Mouse (Mus musculus) midbrain, postnatal 0 days (tissue): ENCODE data around the gene Nedd1. TPM values are rescaled to one million over a fixed set of nuclear protein-coding genes. Genes with fewer than 3 reads are reported as not detected.
A peak's percentile ranks its signal among the peaks of the same experiment; 100 is the strongest.

Source experiments
- ATAC-seq: fragments of 200-750 bp; cut with Nextera tagmentation; 2 replicates; pipeline ENCODE4 v1.8.0; 2017; ENCODE audit warnings: moderate number of reproducible peaks, mild to moderate bottlenecking, moderate TSS enrichment, moderate library complexity; ENCODE audit not compliant: low FRiP score
- DNase-seq: peaks from one replicate; pipeline ENCODE4 v3.0.0-alpha.2; 2015; ENCODE audit warnings: low spot score
- H3K27ac ChIP-seq: fragments of 300-500 bp; sonication (generic); 2 replicates; pipeline ENCODE4 v1.5.1; 2014; ENCODE audit warnings: low read depth, mild to moderate bottlenecking, low read length, mixed read lengths
- H3K27me3 ChIP-seq: fragments of 300-500 bp; sonication (generic); 2 replicates; pipeline ENCODE4 v1.6.1; 2014; ENCODE audit warnings: low read length, control low read depth, mixed read lengths; ENCODE audit not compliant: insufficient read depth
- H3K36me3 ChIP-seq: fragments of 300-500 bp; sonication (generic); 2 replicates; pipeline ENCODE4 v1.6.1; 2014; ENCODE audit warnings: low read length, control low read depth, mixed read lengths; ENCODE audit not compliant: insufficient read depth
- H3K4me1 ChIP-seq: fragments of 300-500 bp; sonication (generic); 2 replicates; pipeline ENCODE4 v1.6.1; 2014; ENCODE audit warnings: mild to moderate bottlenecking, control low read depth, antibody characterized with exemption, low read length, mixed read lengths; ENCODE audit not compliant: insufficient read depth
- H3K4me2 ChIP-seq: fragments of 300-500 bp; sonication (generic); 2 replicates; pipeline ENCODE4 v1.6.1; 2014; ENCODE audit warnings: low read depth, mild to moderate bottlenecking, low read length, mixed read lengths; ENCODE audit not compliant: poor library complexity, severe bottlenecking
- H3K4me3 ChIP-seq: fragments of 300-500 bp; sonication (generic); 2 replicates; pipeline ENCODE4 v1.5.1; 2014; ENCODE audit warnings: low read depth, mild to moderate bottlenecking, low read length, moderate library complexity
- H3K9ac ChIP-seq: fragments of 300-500 bp; sonication (generic); replicated peaks from 2 replicates; pipeline ENCODE4 v1.6.1; 2014; ENCODE audit warnings: mild to moderate bottlenecking, low read length, moderate library complexity, mixed read lengths; ENCODE audit not compliant: poor library complexity, severe bottlenecking
- H3K9me3 ChIP-seq: fragments of 300-500 bp; sonication (generic); 2 replicates; pipeline ENCODE4 v1.6.1; 2016; ENCODE audit warnings: low read length, control low read depth
- CTCF ChIP-seq: IDR thresholded peaks from 2 replicates; pipeline ENCODE4 v1.5.1; 2016; ENCODE audit warnings: antibody characterized with exemption, mild to moderate bottlenecking
- WGBS: fragments of 180-500 bp; shearing (Covaris S2); extraction: QIAGEN DNeasy Blood & Tissue Kit; methylation state at CpG from one replicate; pipeline ENCODE4 v1.1.7; 2014; 5-methylcytosine and 5-hydroxymethylcytosine counted together
- polyA plus RNA-seq: library from polyadenylated mRNA; unstranded; fragments of >200 nt; fragmentation: Nextera tagmentation; extraction: Ambion mirVana; gene quantifications from 2 replicates; pipeline ENCODE4 v1.2.1, GENCODE M21; 2015
- total RNA-seq: library from RNA; depleted of rRNA; stranded (reverse); fragments of >200 nt; gene quantifications from 2 replicates; pipeline ENCODE4 v1.2.3, GENCODE M21; 2014

Nedd1 gene
- total and polyA plus RNA-seq, 2 experiments from 2014 or later = 4.4 to 7.6 TPM

- H3K4me1 ChIP-seq = peaks cover 11% of the 10 kb centered on the region; the same call in 1 of the 2 replicates
- H3K4me2 ChIP-seq = no peak overlapping the region
- no peaks in the 10 kb centered on the region for H3K36me3 ChIP-seq
- ATAC-seq = no peak
- WGBS = 55% methylated on average over 8 of the region's 8 CpGs
- H3K9me3 ChIP-seq = no peaks in the 10 kb centered on the region
- no peaks in the 10 kb centered on the region for H3K27me3 ChIP-seq
- no peak for TF ChIP-seq CTCF
- no peak overlapping the region for H3K9ac ChIP-seq
- H3K4me3 ChIP-seq = no peak overlapping the region
- H3K27ac ChIP-seq = no peak overlapping the region
- DNase-seq = no peak
These were observed 73.1 kb downstream of the Nedd1 start for GRCm38 (mm10) chr10:92649096-92649495.

DNA sequence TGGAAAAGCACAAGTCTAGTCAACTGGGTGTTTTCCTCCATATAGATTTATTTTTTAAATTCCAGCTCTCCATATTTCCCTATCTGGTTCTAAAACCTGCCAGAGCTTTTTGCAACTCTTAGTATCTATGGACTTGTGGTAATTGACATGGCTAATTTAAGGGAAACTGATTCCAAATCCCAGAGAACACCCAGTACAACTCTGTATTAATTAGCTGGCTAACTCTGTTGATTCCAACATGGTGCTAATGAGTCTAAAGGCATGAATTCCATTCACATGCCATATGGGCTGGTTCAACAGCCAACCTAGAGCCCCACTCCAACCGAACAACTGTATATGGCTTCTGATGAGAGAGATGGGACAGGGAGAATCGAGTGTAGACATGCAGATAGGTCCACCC lies 74.5 kb downstream of the Nedd1 start:
- WGBS = 86% methylated on average over 2 of the region's 2 CpGs
- H3K4me2 ChIP-seq = no peak overlapping the region
- H3K4me1 ChIP-seq = peaks cover 15% of the 10 kb centered on the region; the same call in 1 of the 2 replicates
- no peak overlapping the region for H3K4me3 ChIP-seq
- no peaks in the 10 kb centered on the region for H3K36me3 ChIP-seq
- no peak overlapping the region for H3K9ac ChIP-seq
- TF ChIP-seq CTCF = no peak
- no peaks in the 10 kb centered on the region for H3K27me3 ChIP-seq
- ATAC-seq (no peak), DNase-seq (no peak)
- H3K27ac ChIP-seq = no peak overlapping the region
- H3K9me3 ChIP-seq = no peaks in the 10 kb centered on the region

GRCm38 (mm10) chr10:92643995-92644394 lies 78.2 kb downstream of the Nedd1 start:
- peaks cover 11% of the 10 kb centered on the region; the same call in 1 of the 2 replicates for H3K4me1 ChIP-seq
- ATAC-seq (no peak), DNase-seq (no peak)
- no peak for TF ChIP-seq CTCF
- 37% methylated on average over 8 of the region's 8 CpGs for WGBS
- H3K27ac ChIP-seq = no peak overlapping the region
- H3K9me3 ChIP-seq = no peaks in the 10 kb centered on the region
- no peaks in the 10 kb centered on the region for H3K27me3 ChIP-seq
- no peak overlapping the region for H3K4me3 ChIP-seq
- no peaks in the 10 kb centered on the region for H3K36me3 ChIP-seq
- peak overlapping the region; percentile 7; the same call in 1 of the 2 replicates for H3K4me2 ChIP-seq
- H3K9ac ChIP-seq = no peak overlapping the region

GRCm38 (mm10) chr10:92641032-92641431 lies 81.2 kb downstream of the Nedd1 start:
- Histone ChIP-seq H3K4me1 (peaks cover 4% of the 10 kb centered on the region; the same call in 1 of the 2 replicates), H3K4me3 (no peak overlapping the region), H3K36me3 (no peaks in the 10 kb centered on the region), H3K9ac (no peak overlapping the region), H3K9me3 (peaks cover 5% of the 10 kb centered on the region; the same call in 1 of the 2 replicates), H3K27me3 (no peaks in the 10 kb centered on the region), H3K4me2 (no peak overlapping the region), H3K27ac (no peak overlapping the region)
- peak; percentile 47 for DNase-seq
- ATAC-seq = no peak
- peak; percentile 57 for TF ChIP-seq CTCF
